Mouse (Mus musculus) cerebellum, adult 9-10 months (tissue): ENCODE measurements around the gene Boc.
"Not testable (repeated sequence)": the region's sequence is repeated elsewhere in the genome, so short reads cannot be mapped to it uniquely, and the experiment has no call there.

Source experiments
- DNase-seq: peaks from one replicate; pipeline ENCODE4 v3.0.0; 2022

Boc gene

GRCm38 (mm10) chr16:44485691-44486090, 73.0 kb downstream of the Boc start:
- DNase-seq, result peak; percentile 33

GRCm38 (mm10) chr16:44484831-44485230, 73.9 kb downstream of the Boc start:
- DNase-seq, result peak; percentile 31

- peak; percentile 93 for DNase-seq
Observed at GRCm38 (mm10) chr16:44484079-44484478, 74.6 kb downstream of the Boc start.

GRCm38 (mm10) chr16:44481599-44482593, 76.8 kb downstream of the Boc start:
- DNase-seq, result peak; percentile 34

GRCm38 (mm10) chr16:44480616-44481015, 78.1 kb downstream of the Boc start:
- peak; percentile 61 for DNase-seq

GRCm38 (mm10) chr16:44479852-44480251, 78.8 kb downstream of the Boc start:
- DNase-seq, result peak; percentile 95

- peak; percentile 42 for DNase-seq
Observed at GRCm38 (mm10) chr16:44478767-44479166, 79.9 kb downstream of the Boc start.

GRCm38 (mm10) chr16:44475682-44476375, 82.9 kb downstream of the Boc start:
- peak; percentile 8 for DNase-seq

- DNase-seq, result no peak
Observed at GRCm38 (mm10) chr16:44475281-44475680, 83.4 kb downstream of the Boc start.

- no peak for DNase-seq
Observed at GRCm38 (mm10) chr16:44460922-44461321, 97.8 kb downstream of the Boc start.

GRCm38 (mm10) chr16:44458826-44459225, 99.9 kb downstream of the Boc start:
- DNase-seq, result no peak

GRCm38 (mm10) chr16:44457858-44458257, 100.8 kb downstream of the Boc start:
- DNase-seq, result no peak

- DNase-seq, result not testable (repeated sequence)
Observed at GRCm38 (mm10) chr16:44441913-44442312, 116.8 kb downstream of the Boc start.

- DNase-seq, result no peak
Observed at GRCm38 (mm10) chr16:44435481-44435880, 123.2 kb downstream of the Boc start.
